Mouse (Mus musculus) kidney, postnatal 0 days (tissue): ENCODE data around the gene 4931409K22Rik. TPM values are rescaled to one million over a fixed set of nuclear protein-coding genes. Genes with fewer than 3 reads are reported as not detected.
A peak's percentile ranks its signal among the peaks of the same experiment; 100 is the strongest.

Experiments
- ATAC-seq: fragments of 200-750 bp; cut with Nextera tagmentation; replicated peaks from 2 replicates; pipeline ENCODE4 v1.8.0; 2017; ENCODE audit warnings: low read depth, moderate number of reproducible peaks, moderate TSS enrichment, moderate library complexity; ENCODE audit not compliant: low FRiP score
- DNase-seq: peaks from one replicate; pipeline ENCODE4 v3.0.0-alpha.2; 2016; ENCODE audit warnings: low spot score
- H3K27ac ChIP-seq: fragments of 300-500 bp; sonication (generic); 2 replicates; pipeline ENCODE4 v1.5.1; 2014; ENCODE audit warnings: mild to moderate bottlenecking
- H3K27me3 ChIP-seq: fragments of 300-500 bp; sonication (generic); 2 replicates; pipeline ENCODE4 v1.6.1; 2014; ENCODE audit warnings: low read length, mixed read lengths; ENCODE audit not compliant: insufficient read depth
- H3K36me3 ChIP-seq: fragments of 300-500 bp; sonication (generic); 2 replicates; pipeline ENCODE4 v1.6.1; 2014; ENCODE audit warnings: low read length, mixed read lengths; ENCODE audit not compliant: insufficient read depth
- H3K4me1 ChIP-seq: fragments of 300-500 bp; sonication (generic); replicated peaks from 2 replicates; pipeline ENCODE4 v1.6.1; 2014; ENCODE audit warnings: antibody characterized with exemption, low read length, mixed read lengths; ENCODE audit not compliant: insufficient read depth
- H3K4me2 ChIP-seq: fragments of 300-500 bp; sonication (generic); 2 replicates; pipeline ENCODE4 v1.6.1; 2014; ENCODE audit warnings: mild to moderate bottlenecking, low read length, moderate library complexity, mixed read lengths
- H3K4me3 ChIP-seq: fragments of 300-500 bp; sonication (generic); replicated peaks from 2 replicates; pipeline ENCODE4 v1.5.1; 2014; ENCODE audit warnings: low read depth, low read length
- H3K9ac ChIP-seq: fragments of 300-500 bp; sonication (generic); 2 replicates; pipeline ENCODE4 v1.6.1; 2014; ENCODE audit warnings: low read depth, low read length
- H3K9me3 ChIP-seq: fragments of 300-500 bp; sonication (generic); replicated peaks from 2 replicates; pipeline ENCODE4 v1.6.1; 2016; ENCODE audit warnings: low read length, inconsistent platforms, mixed read lengths
- CTCF ChIP-seq: IDR thresholded peaks from 2 replicates; pipeline ENCODE4 v1.5.1; 2016; ENCODE audit warnings: antibody characterized with exemption, low read depth, mild to moderate bottlenecking, moderate library complexity
- WGBS: fragments of 180-500 bp; shearing (Covaris S2); extraction: QIAGEN DNeasy Blood & Tissue Kit; methylation state at CpG from one replicate; pipeline ENCODE4 v1.1.7; 2014; 5-methylcytosine and 5-hydroxymethylcytosine counted together
- polyA plus RNA-seq: library from polyadenylated mRNA; unstranded; fragments of >200 nt; fragmentation: Nextera tagmentation; extraction: Ambion mirVana; gene quantifications from 2 replicates; pipeline ENCODE4 v1.2.1, GENCODE M21; 2015

4931409K22Rik gene
- polyA plus RNA-seq, 1 experiment from 2014 or later = 0.12 TPM

DNA sequence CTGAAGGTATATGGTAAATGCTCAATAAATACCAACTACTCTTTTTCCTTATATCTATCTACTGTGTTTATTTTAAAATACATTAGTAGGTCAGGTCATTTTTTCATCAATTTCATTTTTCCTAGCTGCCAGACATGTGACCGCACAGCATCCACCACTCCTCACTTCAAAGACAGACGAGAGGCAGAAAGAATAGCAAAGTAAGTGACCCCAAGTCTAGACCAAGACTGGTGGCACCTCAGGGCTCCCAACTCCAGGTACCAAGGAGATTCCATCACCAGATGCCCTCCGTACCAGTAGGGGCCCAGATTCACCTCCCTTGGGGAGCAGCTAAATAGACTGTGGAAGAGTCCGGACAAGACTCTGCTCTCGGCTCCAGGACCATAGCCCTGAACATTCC, 37.7 kb upstream of the 4931409K22Rik start:
- ATAC-seq (no peak), DNase-seq (no peak)
- WGBS = 94% methylated on average over 5 of the region's 5 CpGs
- Histone ChIP-seq H3K27me3 (peaks cover 4% of the 10 kb centered on the region; the same call in 1 of the 2 replicates), H3K36me3 (peaks cover 25% of the 10 kb centered on the region), H3K4me1 (peaks cover 16% of the 10 kb centered on the region), H3K9me3 (no peaks in the 10 kb centered on the region), H3K27ac (no peak overlapping the region), H3K4me2 (no peak overlapping the region), H3K9ac (no peak overlapping the region), H3K4me3 (no peak overlapping the region)
- no peak for TF ChIP-seq CTCF

DNA sequence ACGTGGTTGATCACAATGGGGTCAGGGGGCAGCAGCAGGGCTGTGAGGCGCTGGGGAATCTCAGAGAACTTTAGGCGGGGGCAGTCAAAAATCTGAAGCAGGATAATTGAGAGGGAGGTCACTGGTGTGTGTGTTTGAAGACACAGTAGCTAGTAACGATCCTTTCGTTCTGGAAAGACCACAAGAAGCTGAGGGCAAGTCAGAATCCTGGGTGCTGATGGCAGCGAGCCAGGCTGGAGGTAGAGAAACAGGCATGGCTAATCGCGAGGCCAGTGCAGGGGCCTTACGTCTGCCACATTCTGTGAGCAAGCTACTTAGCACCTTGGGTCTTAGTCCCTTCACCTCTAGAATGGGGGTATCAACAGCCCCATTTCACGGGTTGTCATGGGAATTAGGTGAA, 37.3 kb upstream of the 4931409K22Rik start:
- no peak overlapping the region for H3K9ac ChIP-seq
- peaks cover 2% of the 10 kb centered on the region; the same call in 1 of the 2 replicates for H3K27me3 ChIP-seq
- peaks cover 12% of the 10 kb centered on the region for H3K4me1 ChIP-seq
- no peak overlapping the region for H3K27ac ChIP-seq
- no peak overlapping the region for H3K4me2 ChIP-seq
- 76% methylated on average over 10 of the region's 10 CpGs for WGBS
- no peaks in the 10 kb centered on the region for H3K9me3 ChIP-seq
- ATAC-seq (no peak), DNase-seq (no peak)
- peaks cover 30% of the 10 kb centered on the region for H3K36me3 ChIP-seq
- no peak overlapping the region for H3K4me3 ChIP-seq
- TF ChIP-seq CTCF = no peak

GRCm38 (mm10) chr5:24593230-24593629, 36.6 kb upstream of the 4931409K22Rik start:
- ATAC-seq (no peak), DNase-seq (no peak)
- Histone ChIP-seq H3K4me1 (peaks cover 5% of the 10 kb centered on the region), H3K9ac (no peak overlapping the region), H3K27me3 (no peaks in the 10 kb centered on the region), H3K4me2 (no peak overlapping the region), H3K27ac (no peak overlapping the region), H3K9me3 (no peaks in the 10 kb centered on the region), H3K4me3 (no peak overlapping the region), H3K36me3 (peaks cover 33% of the 10 kb centered on the region)
- no peak for TF ChIP-seq CTCF
- WGBS = 84% methylated on average over 10 of the region's 10 CpGs

DNA sequence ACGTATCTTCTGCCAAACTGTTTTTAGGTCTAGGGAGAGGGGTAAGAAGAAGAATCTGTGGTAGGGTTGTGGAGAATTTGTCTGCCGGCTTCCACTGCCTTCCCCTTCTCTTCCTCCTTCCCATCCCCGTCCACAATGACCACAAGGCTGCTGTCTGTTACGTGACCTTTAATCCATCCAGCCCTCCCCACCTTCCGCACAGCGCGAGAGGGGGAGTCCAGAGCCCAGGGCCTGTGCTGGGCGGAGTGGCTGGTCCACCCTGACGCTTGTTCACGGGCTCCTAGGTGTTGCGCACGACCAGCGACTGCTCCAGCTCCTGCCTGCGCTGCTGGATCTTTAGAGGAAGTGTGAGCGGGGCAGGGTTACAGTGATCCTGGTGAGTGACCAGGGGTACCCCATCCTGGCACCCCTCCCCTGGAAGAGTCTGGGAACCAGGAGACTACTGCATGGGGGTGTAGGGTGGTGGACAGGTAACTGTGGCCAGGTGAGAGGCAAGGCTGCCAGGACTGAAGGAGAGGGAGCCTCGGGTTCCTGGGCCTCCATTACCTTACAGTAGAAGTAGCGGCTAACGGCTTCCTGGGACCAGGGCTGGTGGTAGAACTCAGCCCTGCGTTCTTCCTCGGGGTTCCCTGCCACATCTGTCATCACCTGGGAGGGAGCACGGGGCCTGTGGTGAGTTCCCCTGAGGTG, 36.0 kb upstream of the 4931409K22Rik start:
- WGBS = 66% methylated on average over 21 of the region's 21 CpGs
- no peak overlapping the region for H3K27ac ChIP-seq
- ATAC-seq = no peak

GRCm38 (mm10) chr5:24591796-24592470, 35.3 kb upstream of the 4931409K22Rik start:
- WGBS = 55% methylated on average over 24 of the region's 24 CpGs
- peak overlapping the region; percentile 37 for H3K4me2 ChIP-seq
- H3K4me3 ChIP-seq = no peak overlapping the region
- H3K27ac ChIP-seq = peak overlapping the region; percentile 62
- H3K9me3 ChIP-seq = no peaks in the 10 kb centered on the region
- DNase-seq = no peak
- H3K36me3 ChIP-seq = peaks cover 33% of the 10 kb centered on the region
- H3K9ac ChIP-seq = no peak overlapping the region
- no peaks in the 10 kb centered on the region for H3K27me3 ChIP-seq
- no peak for TF ChIP-seq CTCF
- 0 out of 2 replicates have a peak, but pooled peaks have one; percentile 6 for ATAC-seq
- H3K4me1 ChIP-seq = peaks cover 11% of the 10 kb centered on the region

More for the DNA sequence above, 36.0 kb upstream of the 4931409K22Rik start:
- no peak overlapping the region for H3K4me3 ChIP-seq
- H3K27me3 ChIP-seq = no peaks in the 10 kb centered on the region
- peaks cover 33% of the 10 kb centered on the region for H3K36me3 ChIP-seq
- peaks cover 5% of the 10 kb centered on the region for H3K4me1 ChIP-seq
- no peak for TF ChIP-seq CTCF
- no peak overlapping the region for H3K9ac ChIP-seq
- H3K4me2 ChIP-seq = peak overlapping the region; percentile 37
- no peak for DNase-seq
- no peaks in the 10 kb centered on the region for H3K9me3 ChIP-seq

DNA sequence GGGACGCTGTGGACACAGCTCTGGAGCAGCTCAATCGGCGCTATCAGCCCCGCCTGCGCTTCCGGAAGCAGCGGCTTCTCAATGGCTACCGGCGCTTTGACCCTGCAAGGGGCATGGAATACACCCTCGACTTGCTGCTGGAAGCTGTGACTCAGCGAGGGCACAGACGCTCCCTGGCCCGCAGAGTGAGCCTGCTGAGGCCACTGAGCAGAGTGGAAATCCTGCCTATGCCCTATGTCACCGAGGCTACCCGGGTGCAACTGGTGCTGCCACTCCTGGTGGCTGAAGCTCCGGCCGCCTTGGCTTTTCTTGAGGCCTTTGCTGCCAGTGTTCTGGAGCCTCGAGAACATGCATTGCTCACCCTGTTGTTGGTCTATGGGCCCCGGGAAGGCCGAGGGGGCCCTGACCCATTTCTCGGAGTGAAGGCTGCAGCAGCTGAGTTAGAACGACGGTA, 34.7 kb upstream of the 4931409K22Rik start:
- peaks cover 33% of the 10 kb centered on the region for H3K36me3 ChIP-seq
- 40% methylated on average over 23 of the region's 23 CpGs for WGBS
- peak overlapping the region; percentile 49; the same call in 1 of the 2 replicates for H3K9ac ChIP-seq
- H3K27ac ChIP-seq = peak overlapping the region; percentile 62
- H3K4me1 ChIP-seq = peaks cover 11% of the 10 kb centered on the region
- TF ChIP-seq CTCF = 0 out of 2 replicates have a peak, but pooled peaks have one; percentile 16
- H3K4me2 ChIP-seq = peak overlapping the region; percentile 37
- H3K9me3 ChIP-seq = no peaks in the 10 kb centered on the region
- ATAC-seq (no peak), DNase-seq (no peak)
- H3K27me3 ChIP-seq = no peaks in the 10 kb centered on the region
- H3K4me3 ChIP-seq = no peak overlapping the region
